7 mouse cellular contexts compared by ENCODE assay signal in the genomic region with DNA sequence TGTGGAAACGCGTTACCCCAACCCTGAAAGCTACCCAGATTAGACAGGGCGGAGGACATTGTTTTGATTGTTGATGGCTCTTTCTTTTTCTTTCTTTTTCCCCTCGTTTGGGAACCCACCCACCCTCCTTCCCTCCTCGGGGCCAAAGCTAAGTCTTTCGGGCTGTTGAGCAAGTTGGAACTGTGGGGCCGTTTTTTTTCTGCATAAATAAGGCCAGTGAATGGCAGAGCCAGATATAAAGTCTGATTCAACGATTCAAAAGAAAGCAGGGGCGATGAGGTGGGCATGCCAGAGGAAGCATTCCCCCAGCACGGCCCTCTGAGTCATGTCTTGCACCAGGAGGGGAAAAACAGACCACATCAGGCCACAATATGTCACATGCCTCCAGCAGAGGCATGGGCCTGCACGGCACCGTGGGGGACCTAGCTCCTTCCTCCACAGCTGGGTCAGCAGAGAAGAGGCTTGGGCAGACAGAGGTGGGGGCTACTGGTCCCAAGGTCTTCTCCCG.
DNase-seq lines count a peak whose midpoint lies in the region; ATAC-seq and TF ChIP-seq lines count a peak whose summit lies in the region.

No protein-coding gene starts in this region.

- H3K27ac ChIP-seq in embryonic fibroblast, embryonic 13.5 days (ENCODE audit: insufficient read depth, low read length): peak overlapping the region; percentile 99

- intact Hi-C loops in heart, postnatal 14 days (cut with DNase I): loop anchor here (1.0 to 5.0 kb wide), 3 partner anchors 71 to 261 kb away; no protein-coding TSS in a partner anchor
- intact Hi-C loops in left cerebral cortex, postnatal 14 days (cut with DNase I): loop anchor here (2.0 to 10.0 kb wide), 3 partner anchors 60 to 884 kb away; a partner anchor contains a TSS

- DNase-seq in heart, postnatal 14 days: peak; percentile 49 to 57
- peak; percentile 19 to 62 for DNase-seq in left cerebral cortex, postnatal 14 days (ENCODE audit: low spot score in 2 of 2)
- peak; percentile 48 for DNase-seq in splenic B cell, adult 2 months (ENCODE audit: low read depth, low spot score)

- 0 out of 2 replicates have a peak, but pooled peaks cover 4% of the 10 kb centered on the region for H3K4me1 ChIP-seq in embryonic fibroblast, embryonic 13.5 days (ENCODE audit: control insufficient read depth, insufficient read depth, low read length)

- no peaks in the 10 kb centered on the region for H3K36me3 ChIP-seq in splenic B cell, adult 2 months (ENCODE audit: control insufficient read depth, insufficient read depth, low read length, poor library complexity, severe bottlenecking)

- TF ChIP-seq POLR2A in embryonic fibroblast, embryonic 13.5 days (IDR thresholded peaks at IDR 0.05; ENCODE audit: low read depth, low read length): peak; percentile 64

- no peaks in the 10 kb centered on the region for H3K27me3 ChIP-seq in splenic B cell, adult 2 months (ENCODE audit: control insufficient read depth, insufficient read depth, low read length, poor library complexity, severe bottlenecking)

- TF ChIP-seq CTCF in embryonic fibroblast, embryonic 13.5 days (IDR thresholded peaks at IDR 0.05; ENCODE audit: borderline replicate concordance, insufficient read depth, low read length): no peak

- ATAC-seq in CD4-positive, CD25-positive, alpha-beta regulatory T cell, adult 4 months: peak; percentile 40
- ATAC-seq in activated CD4-positive, CD25-positive, alpha-beta regulatory T cell, adult 4 months: peak; percentile 45
- peak; percentile 66 for ATAC-seq in megakaryocyte progenitor cell, adult 5-6 weeks (replicated peaks; ENCODE audit: poor library complexity)

- H3K4me3 ChIP-seq in embryonic fibroblast, embryonic 13.5 days (ENCODE audit: insufficient read depth, low read length): peak overlapping the region; percentile 27

Comparison
In these comparisons a context has a peak if more than half of its experiments do, and no peak if none do; other contexts are left out.
1. Peak in every context shown above with its lines: DNase-seq, ATAC-seq, H3K4me3 ChIP-seq and H3K27ac ChIP-seq.